Mouse (Mus musculus): ENCODE data around the gene Erc2.
A peak's percentile ranks its signal among the peaks of the same experiment; 100 is the strongest.

The Erc2 gene

DNA sequence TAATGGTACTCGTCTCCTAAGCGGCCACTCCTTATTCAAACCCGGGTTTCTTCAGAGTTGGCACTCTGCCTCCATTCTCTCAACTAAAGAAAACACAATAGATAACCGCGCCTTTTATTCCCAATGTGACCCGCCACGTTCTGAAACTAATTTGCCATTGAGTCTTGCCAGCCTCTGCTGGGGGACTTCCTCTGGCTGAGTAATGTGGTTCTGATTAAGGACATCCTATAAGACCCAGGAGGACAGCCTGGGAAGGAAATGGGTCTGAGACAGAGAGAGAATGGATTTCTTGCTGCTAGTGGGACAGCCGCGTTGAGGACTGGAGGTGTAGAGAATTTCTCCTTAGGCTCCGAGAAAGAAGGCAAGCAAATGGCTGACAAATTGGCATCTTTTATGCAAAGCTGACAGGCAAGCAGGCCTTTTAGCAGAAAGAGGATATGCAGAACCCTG lies 753.4 kb downstream of the Erc2 start:
- DNase-seq (ENCODE audit: low spot score in 2 of 2), result no peak

DNA sequence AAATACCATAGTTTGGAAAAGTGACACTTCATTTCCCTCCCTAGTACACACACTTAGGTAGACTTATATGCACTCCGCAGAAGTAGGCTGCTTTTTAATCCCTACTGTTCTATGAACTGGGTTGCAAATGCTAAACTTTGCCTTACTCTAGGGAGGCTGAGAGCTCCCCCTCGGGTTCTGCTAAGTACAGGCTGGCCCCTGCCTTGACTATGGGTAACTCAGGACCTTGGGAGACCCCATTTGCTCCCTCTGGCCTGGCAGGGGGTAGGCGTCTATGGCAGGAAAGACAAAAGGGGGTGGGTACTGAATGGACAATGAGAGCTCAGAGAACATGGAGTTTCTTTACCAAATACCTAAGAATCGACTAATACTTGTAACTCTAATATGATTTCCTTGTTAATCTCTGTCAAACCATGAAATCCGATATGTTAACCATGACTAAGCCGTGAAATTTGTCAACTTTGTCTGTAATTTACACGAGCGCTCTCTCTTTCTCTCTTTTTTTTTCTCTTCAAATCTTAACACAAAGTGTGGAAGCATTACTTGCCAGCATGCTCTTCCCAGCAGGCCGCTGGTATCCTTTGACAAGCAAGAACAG lies 754.1 kb downstream of the Erc2 start:
- DNase-seq (ENCODE audit: low spot score in 2 of 2), result no peak

DNA sequence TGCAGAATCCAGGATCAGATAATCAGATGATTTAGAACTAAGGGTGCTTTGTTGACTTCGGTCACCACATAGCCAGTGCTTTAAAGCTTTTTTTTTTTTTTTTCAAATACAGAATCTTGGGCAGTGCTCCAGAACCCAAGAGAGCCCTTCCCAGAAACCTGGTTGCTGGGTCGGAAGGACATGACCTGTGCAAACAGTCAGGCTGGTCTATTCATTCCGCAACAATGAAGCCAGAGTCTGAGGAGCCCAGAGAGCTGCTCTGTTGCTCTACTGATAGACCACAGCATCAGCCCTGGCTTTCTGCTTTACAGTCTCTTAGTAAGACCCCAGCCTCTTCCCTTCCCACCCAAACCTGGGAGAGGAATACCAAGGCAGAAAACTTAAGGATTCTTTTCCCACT lies 755.3 kb downstream of the Erc2 start:
- peak in 1 of 2 experiments; percentile 33 for DNase-seq (ENCODE audit: low spot score in 2 of 2)

DNA sequence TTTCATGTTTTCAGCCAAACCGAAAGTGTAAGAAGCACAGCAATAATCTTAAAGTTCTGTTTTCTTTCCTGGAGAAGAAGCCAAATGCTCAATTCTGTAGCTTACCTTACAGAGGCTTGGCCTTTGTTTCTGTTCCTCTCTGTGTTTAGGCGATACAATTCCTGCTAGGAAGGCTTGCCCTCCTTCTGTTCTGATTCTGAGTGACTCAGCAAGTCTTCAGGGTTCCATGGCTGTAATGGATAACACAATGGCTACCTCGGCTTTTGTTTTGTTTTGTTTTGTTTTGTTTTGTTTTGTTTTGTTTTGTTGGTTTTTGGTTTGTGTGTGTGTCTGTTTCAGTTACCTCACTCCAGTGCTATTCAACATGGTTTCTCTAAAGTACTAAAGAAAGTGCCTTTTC lies 757.9 kb downstream of the Erc2 start:
- no peak for DNase-seq (ENCODE audit: low spot score in 2 of 2)

DNA sequence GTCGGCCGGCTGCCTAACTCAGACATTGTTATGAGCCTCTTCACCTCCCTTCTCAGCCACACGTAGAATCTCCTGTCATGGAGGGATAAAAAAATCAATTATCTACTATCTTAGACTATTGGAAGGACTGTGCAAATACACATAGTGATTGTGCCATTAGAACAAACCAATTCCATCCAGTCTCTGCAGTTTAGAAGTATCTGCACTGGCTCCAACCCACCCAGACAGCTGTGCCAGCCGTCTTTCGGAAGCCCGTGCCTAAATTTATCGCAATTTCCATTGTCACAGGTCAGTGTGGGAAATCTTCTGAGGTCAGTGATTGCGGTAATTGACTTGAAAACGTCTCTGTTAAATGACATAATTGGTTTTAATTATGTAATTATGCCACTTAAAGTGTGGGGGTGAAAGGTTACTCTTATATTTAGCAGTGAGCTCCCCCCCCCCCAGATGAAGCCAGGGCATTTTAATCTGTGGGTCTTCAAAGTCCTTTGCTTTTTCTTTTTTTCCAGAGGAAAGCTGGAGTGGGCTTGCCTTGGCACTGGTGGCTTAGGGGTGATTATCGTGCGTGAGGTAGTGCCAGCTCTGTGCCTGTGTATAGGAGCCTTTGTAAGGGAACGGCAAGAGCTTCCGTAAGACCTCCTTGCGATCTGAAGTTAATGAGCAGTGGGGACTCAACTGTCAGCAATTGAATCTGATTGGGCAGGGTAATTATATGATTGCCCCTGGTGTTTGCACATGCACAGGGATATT lies 759.7 kb downstream of the Erc2 start:
- DNase-seq (ENCODE audit: low spot score in 2 of 2), result no peak

DNA sequence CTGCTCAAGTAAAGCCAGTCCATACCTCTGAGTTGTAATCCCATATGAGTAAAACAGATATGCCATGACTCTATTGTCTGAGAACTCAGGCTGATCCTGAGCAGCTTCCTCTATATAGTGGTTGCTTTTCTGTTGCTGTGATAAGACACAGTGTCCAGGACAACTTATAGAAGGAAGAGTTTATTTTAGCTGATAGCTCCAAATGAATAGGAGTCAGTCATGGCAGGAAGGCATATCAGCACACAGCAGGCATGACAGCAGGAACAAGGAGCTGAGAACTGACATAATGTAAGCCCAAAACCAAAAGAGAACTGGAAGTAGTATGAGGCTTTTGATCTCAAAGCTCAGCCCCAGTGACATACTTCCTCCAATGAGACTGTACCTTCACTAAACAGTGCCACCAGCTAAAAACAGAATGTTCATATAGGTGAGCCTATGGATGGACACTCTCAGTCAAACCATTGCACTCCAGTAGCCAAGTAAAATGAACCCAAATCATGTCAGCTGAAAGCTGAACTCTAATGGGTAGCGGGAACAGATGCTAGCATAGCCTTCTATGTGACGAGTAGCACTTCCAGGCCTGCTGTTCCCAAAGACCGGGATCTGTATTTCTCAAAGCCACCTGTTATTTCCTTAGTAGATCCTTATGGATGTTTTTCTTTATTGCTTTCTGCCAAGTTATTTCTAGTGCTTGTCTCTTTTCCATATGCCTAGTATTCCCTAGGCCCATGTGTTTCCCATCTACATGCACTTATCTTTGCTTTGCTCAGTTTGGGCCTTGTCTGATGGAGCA lies 764.8 kb downstream of the Erc2 start:
- no peak for DNase-seq (ENCODE audit: low spot score in 2 of 2)

DNA sequence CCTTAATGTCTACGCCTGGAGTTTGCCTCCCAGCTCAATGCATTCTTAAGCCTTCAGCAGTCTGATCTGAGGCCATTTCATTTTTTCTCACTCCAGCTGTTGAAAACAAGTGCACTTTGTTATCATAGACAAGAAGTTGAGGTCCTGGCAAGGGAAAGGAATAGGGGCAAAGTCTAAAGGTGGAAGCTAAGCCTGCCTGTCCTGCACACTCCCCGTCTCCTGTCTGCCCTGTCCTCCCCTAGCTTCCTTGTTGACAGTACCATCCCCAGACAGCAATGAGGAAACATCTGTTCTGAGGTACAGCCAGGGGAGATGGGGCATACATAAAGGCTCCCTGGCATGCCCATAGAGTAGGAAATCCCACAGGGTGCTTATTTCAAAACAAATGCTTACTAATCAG lies 776.7 kb downstream of the Erc2 start:
- DNase-seq (ENCODE audit: low spot score in 2 of 2), result peak in 1 of 2 experiments; percentile 14

DNA sequence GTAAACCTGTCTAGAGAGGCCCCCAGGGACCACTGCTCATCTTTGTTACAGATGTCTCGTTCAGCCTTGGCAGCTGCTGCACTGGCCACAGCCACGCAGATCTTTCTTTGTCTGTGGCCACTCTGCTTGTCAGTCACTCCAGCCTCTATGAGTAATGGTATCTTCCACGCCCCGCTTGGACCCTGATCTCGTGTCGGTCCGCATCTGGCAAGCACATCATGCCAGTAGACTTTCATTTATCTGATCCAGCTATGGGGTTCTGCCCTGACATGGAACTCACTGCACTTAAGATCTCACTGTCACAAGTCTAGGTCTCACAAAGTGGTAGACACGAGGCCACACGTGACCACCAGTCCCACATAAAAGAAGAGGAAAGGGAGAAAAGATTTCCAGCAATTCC lies 777.7 kb downstream of the Erc2 start:
- DNase-seq (ENCODE audit: low spot score in 2 of 2), result no peak

DNA sequence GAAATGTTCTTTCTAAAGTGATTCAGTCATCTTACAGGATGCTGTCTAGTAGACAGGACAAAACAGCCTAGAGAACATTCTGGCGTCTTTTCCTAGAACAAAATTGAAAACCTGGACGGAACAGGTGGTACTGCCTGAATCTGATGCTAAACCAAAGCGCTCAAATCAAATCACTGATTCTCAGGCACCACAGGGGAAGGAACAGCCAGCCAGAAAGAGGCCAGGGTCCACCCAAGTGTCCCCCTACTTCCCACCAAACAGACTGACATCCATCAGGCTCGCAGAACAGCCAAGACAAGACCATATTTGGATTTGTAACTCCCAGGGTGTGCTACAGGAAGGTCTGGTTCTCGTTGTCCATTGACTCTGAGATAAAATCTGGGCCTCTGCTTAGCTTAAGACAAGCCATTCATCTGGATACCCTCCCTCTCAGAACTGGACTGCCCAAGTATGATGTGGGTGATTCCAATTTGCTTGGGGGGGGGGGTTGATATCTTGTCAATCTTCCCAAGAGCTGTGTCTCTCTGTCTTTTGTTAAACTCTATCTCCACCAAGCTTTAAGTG lies 783.1 kb downstream of the Erc2 start:
- DNase-seq (ENCODE audit: low spot score in 2 of 2), result no peak

DNA sequence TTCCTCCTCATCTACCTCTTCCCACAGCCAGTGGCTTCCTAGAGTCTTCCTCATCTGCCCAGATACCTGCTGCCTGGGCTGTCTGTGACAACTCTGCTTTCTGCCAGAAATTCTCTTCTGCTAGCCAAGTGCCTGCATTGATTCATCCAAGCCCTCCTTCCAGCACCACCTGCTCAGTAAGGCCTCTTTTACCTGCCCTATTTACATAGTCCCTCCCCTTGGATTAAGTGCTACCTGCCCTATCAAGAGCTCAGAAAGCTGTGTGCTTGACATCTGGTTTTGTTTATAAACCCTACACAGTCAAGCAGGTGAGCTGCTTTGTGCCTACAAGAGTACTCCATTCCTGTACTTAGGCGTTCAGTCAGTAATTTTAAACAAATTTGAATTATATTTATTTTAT lies 787.2 kb downstream of the Erc2 start:
- DNase-seq (ENCODE audit: low spot score in 2 of 2), result no peak

DNA sequence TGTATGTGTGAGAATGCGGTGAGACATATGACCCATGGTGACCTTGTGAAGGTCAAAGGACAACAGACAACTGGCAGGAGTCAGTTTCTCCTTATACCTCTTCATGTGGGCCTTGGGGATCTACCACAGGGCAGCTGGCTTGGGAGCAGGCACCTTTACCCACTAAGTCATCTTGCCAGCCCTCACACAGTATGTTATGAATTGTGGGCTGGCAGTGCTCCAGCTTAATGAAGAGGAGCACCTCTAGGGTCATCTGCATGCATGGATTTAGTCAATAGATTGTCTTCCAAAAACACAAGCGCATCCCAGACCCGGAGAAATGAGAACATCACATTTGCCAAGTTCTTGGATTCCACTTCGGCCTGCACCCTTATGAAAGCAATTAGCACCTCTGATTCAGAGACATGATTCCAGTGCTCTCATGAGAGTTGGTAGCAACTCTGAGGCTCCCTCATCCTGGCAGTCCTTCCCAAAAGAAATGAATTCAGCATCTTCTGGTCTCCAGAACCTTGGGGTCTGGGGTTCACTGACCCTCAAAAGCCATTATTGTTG lies 787.6 kb downstream of the Erc2 start:
- no peak for DNase-seq (ENCODE audit: low spot score in 2 of 2)

DNA sequence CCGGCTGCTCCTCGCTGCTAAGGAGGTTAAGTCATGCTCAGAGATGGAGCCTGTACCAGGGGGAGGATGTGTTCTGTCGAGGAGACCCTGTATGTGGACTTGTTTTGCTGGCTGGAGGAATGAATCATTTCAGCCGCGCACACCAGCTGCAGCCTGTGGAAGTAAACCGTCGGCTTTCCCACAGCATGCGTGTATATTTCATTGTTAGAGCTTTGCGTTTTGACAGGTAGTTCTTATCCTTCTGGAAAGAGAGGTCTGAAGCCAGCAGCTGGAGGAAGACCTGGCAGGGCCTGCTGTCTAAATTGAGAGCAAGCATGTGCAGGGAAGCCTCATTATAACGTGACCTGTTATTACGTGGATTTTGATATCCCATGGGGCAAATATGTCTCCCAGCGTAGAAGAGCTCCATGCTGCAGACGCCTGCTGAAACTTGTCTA lies 788.6 kb downstream of the Erc2 start:
- no peak for DNase-seq (ENCODE audit: low spot score in 2 of 2)

DNA sequence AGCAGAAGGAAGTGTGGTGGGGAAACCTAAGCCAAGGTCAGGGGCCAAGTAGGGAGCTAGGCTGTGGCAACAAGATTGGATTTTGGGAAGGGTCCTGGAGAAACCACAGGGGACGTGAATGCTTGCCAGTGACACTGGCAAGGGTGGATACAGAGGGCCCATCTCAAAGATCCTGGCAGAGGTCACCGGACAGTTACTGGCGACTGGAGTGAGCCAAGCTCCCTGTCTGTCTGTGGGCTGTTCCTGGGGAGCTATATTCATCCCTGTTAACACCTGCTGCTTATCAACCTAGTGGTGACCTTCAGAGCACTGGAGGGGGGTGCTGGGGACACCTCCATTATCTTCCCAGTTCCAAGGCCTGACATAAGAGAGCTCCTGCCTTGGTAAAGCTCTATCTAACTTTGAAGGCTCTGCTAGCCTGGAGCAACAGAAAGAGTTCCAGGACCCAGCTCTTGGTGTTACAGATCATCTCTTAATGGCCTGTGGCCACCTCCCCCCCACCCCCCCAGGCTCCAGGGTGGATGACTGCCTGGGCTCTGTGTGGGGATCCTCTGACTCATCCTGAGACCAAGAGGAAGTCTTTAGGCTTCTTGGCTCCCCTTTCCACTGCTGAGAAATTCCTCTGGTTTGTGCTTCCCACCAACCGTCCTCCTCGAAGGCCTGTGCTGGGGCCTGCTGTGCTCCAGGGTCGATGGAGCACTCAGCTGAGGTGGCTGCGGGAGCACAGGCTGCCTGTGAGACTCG lies 790.2 kb downstream of the Erc2 start:
- no peak for DNase-seq (ENCODE audit: low spot score in 2 of 2)

DNA sequence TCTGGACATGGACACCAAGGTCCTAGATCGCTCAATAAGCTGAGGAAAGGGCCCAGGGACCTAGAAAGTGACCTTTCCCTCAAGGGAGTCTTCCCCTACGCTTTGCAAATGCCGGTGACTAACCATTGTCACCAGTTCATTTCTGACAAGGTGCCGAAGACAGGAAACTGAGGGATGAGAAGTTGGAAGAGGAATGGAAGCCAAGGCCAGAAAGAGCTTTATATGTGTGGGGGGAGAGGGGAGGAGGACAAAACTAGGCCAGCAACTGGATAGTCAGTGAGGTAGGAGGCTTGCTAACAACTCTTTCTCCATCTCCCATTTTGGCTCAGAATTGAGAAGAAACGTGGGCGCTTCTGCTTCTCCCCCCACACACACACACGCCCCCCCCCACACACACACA lies 791.3 kb downstream of the Erc2 start:
- no peak for DNase-seq (ENCODE audit: low spot score in 2 of 2)

DNA sequence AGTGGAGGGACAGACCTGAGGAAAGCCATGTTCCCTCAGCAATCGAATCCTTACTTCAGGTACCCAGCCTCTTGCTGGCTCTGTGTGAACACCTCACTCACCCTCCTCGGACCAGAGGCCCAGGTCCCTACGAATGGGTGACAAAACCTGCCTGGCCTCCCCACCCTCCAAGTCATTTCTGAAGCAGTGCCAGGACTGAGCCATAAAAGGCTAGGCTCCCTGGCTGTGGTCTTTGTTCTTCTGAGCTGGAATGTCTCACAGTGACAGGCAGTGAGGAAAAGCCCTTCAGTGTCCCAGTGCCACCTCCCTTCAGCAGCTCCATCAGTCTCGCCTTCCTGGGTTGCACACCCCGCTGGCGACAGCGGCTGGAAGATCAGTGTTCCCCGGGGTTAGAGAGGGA lies 794.8 kb downstream of the Erc2 start:
- DNase-seq (ENCODE audit: low spot score in 2 of 2), result peak; percentile 20 to 23

DNA sequence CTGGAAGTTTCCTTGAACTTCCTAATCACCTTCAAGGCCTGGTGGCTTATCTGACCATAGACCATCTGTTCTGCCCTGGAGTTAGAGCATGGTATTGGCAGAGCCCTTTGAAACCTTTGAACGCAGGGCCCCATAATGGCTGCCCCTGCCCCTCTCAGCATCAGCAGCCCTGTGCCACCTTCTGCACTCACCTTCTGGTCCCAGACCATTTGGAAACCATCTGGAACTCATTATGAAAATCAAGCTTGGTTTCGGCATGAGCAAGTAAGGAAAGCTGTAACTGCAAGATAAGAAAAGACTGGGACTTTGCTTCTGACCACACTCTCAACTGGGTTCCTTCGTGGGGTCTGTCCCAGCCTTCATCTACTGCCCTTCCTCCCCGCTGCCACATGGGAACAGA lies 796.3 kb downstream of the Erc2 start:
- no peak for DNase-seq (ENCODE audit: low spot score in 2 of 2)

DNA sequence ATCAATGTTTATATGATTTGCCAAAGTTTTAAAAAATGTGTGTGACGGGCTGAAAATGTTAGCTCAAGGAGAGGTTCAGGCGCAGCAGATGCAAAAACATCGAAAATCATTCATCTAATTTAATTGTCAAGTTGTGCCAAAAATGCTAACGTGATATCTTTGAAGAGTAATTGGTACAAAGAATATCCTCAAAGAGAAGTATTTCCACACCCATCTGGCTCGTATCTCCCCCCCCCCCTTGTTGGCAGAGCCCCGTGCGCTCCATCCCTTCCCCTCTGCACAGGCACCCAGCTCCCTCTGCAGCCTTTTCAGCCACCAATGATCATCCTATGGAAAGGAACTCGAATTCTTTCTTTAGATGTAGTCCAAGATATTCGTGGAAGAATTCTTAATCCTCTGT lies 797.0 kb downstream of the Erc2 start:
- DNase-seq (ENCODE audit: low spot score in 2 of 2), result no peak

DNA sequence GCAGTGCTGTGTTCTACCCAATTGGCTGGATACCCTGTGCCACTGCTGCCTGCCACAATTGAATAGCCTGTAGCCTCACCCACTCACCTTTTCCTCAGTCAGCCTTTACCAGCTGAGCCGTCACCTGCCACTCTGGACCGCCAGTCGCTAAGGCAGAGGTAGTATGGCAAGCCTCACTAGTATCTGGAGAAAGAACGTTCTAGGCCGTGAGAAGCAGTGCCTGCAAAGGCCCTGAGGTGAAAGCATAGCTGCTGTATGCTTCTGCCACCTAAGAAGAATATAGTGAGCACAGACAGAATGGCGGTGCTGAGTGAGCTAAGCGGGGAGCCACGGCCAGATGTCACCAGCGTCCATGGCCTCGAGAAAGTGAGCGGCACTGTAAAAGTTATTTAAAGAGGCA lies 798.4 kb downstream of the Erc2 start:
- no peak for DNase-seq (ENCODE audit: low spot score in 2 of 2)

DNA sequence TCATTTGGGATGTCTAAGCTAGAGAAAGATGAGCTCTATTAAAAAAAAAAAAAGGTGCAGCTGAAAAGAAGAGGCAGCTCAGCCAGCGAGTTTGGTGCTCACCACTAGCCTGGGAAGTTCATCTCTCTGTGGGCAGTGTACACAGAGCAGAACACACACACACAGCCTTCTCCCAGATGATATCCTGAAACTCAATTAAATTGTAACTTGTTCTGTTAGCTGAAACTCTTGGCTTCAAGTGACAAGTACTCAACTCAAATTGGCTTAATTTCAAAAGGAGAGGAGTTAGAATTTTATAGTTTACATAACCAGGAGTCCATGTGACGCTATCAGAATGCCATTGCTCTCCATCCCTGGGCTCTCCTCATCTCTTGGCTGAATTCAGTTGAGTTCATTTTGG lies 804.4 kb downstream of the Erc2 start:
- no peak for DNase-seq (ENCODE audit: low spot score in 2 of 2)

DNA sequence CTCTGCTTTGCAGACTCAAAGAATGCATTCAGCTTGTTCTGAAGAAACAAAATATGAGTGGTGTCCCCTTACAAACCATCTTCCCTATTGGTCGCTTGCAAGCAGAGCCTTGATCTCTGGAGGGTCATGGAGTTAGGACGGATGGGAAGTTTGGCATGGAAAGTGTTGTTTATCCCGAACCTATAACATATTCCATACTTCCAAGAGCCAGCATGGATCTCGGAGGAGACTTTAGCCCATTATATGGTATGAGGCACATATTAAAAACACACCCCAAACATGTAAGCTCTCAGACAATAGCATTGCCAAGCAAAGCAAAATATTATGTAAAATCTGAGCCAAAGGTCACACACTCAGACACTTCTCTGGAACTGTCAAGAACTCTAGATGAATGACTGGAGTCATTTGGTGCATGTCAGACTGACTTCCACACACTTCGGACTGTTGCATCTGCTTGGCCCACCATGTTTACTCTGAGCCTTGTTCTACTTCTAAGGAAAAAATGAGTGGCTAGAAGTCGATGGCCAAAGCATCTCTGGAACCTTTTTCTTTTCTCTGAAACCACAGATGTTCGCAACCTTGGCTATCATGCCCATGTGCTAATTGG lies 809.6 kb downstream of the Erc2 start:
- DNase-seq (ENCODE audit: low spot score in 2 of 2), result no peak

DNA sequence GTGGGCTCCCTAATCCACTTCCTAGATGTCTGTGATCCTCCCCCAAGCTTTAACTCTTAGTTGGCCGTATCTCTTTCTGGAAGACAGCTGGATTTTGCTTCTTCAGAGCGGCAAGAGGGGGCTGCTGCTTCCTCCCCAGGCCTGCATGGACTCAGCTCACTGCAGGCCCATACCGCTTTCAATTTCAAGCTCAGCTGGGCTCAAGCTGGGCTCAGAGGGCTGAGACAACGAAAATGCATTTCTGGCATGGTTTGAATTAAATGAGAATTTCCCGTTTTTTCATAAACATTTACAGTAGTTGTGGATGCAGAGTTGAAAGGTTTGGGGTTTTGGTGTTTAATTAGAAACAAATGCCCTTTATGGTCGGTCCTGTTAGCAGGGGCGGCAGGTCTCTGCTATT lies 812.8 kb downstream of the Erc2 start:
- no peak for DNase-seq (ENCODE audit: low spot score in 2 of 2)

All from urinary bladder, adult 18-20 months (tissue).